Mouse (Mus musculus) forebrain, embryonic 14.5 days (tissue): ENCODE measurements around the gene Nploc4. TPM values are rescaled to one million over a fixed set of nuclear protein-coding genes. Genes with fewer than 3 reads are reported as not detected.
"Not testable (repeated sequence)": the region's sequence is repeated elsewhere in the genome, so short reads cannot be mapped to it uniquely, and the experiment has no call there.

Experiments used
- ATAC-seq: fragments of 200-750 bp; cut with Nextera tagmentation; 2 replicates; pipeline ENCODE4 v1.8.0; 2017; ENCODE audit warnings: mild to moderate bottlenecking, moderate library complexity
- DNase-seq: peaks from one replicate; pipeline ENCODE4 v3.0.0-alpha.2; 2015; ENCODE audit warnings: low spot score
- H3K27ac ChIP-seq: fragments of 300-500 bp; sonication (generic); 2 replicates; pipeline ENCODE4 v1.5.1; 2014; ENCODE audit warnings: low read depth, mild to moderate bottlenecking, control low read depth, low read length, moderate library complexity
- H3K27me3 ChIP-seq: fragments of 300-500 bp; sonication (generic); replicated peaks from 2 replicates; pipeline ENCODE4 v1.6.1; 2014; ENCODE audit warnings: low read length, control low read depth, mixed read lengths; ENCODE audit not compliant: control insufficient read depth, insufficient read depth
- H3K36me3 ChIP-seq: fragments of 300-500 bp; sonication (generic); 2 replicates; pipeline ENCODE4 v1.6.1; 2014; ENCODE audit warnings: low read length, control low read depth; ENCODE audit not compliant: control insufficient read depth, insufficient read depth
- H3K4me1 ChIP-seq: fragments of 300-500 bp; sonication (generic); 2 replicates; pipeline ENCODE4 v1.6.1; 2014; ENCODE audit warnings: antibody characterized with exemption, low read length, control low read depth; ENCODE audit not compliant: control insufficient read depth, insufficient read depth
- H3K4me2 ChIP-seq: fragments of 300-500 bp; sonication (generic); 2 replicates; pipeline ENCODE4 v1.6.1; 2014; ENCODE audit warnings: mild to moderate bottlenecking, control low read depth, low read length
- H3K4me3 ChIP-seq: fragments of 300-500 bp; sonication (generic); 2 replicates; pipeline ENCODE4 v1.5.1; 2014; ENCODE audit warnings: low read depth, low read length, control low read depth
- H3K9ac ChIP-seq: fragments of 300-500 bp; sonication (generic); 2 replicates; pipeline ENCODE4 v1.6.1; 2014; ENCODE audit warnings: mild to moderate bottlenecking, low read length, control low read depth, moderate library complexity
- H3K9me3 ChIP-seq: fragments of 300-500 bp; sonication (generic); replicated peaks from 2 replicates; pipeline ENCODE4 v1.6.1; 2016; ENCODE audit warnings: low read length, control low read depth, mixed read lengths; ENCODE audit not compliant: control insufficient read depth
- WGBS: fragments of 180-500 bp; shearing (Covaris S2); extraction: QIAGEN DNeasy Blood & Tissue Kit; methylation state at CpG from one replicate; pipeline ENCODE4 v1.1.7; 2014; 5-methylcytosine and 5-hydroxymethylcytosine counted together
- polyA plus RNA-seq: library from polyadenylated mRNA; unstranded; fragments of >200 nt; fragmentation: Nextera tagmentation; extraction: Ambion mirVana; gene quantifications from 2 replicates; pipeline ENCODE4 v1.2.1, GENCODE M21; 2014

Nploc4 gene
- polyA plus RNA-seq, 1 experiment from 2014 or later = 29.9 TPM

GRCm38 (mm10) chr11:120422651-120423568 is 14.6 kb downstream of the Nploc4 start:
- no peak for ATAC-seq
- no peak overlapping the region for H3K4me3 ChIP-seq
- no peak for DNase-seq
- no peak overlapping the region for H3K9ac ChIP-seq
- H3K27me3 ChIP-seq = no peaks in the 10 kb centered on the region
- no peak overlapping the region for H3K27ac ChIP-seq
- 92% methylated on average over 13 of the region's 13 CpGs for WGBS
- H3K9me3 ChIP-seq = no peaks in the 10 kb centered on the region
- no peaks in the 10 kb centered on the region for H3K4me1 ChIP-seq
- H3K36me3 ChIP-seq = peaks cover 82% of the 10 kb centered on the region
- H3K4me2 ChIP-seq = no peak overlapping the region

GRCm38 (mm10) chr11:120418592-120418991 is 18.9 kb downstream of the Nploc4 start:
- no peak overlapping the region for H3K27ac ChIP-seq
- DNase-seq = no peak
- no peak overlapping the region for H3K4me3 ChIP-seq
- 94% methylated on average over 1 of the region's 1 CpGs for WGBS
- no peak overlapping the region for H3K4me2 ChIP-seq
- ATAC-seq = no peak
- H3K27me3 ChIP-seq = no peaks in the 10 kb centered on the region
- no peaks in the 10 kb centered on the region for H3K9me3 ChIP-seq
- H3K36me3 ChIP-seq = peaks cover 79% of the 10 kb centered on the region
- H3K9ac ChIP-seq = no peak overlapping the region
- no peaks in the 10 kb centered on the region for H3K4me1 ChIP-seq

GRCm38 (mm10) chr11:120417852-120418251 is 19.7 kb downstream of the Nploc4 start:
- ATAC-seq (no peak), DNase-seq (no peak)
- Histone ChIP-seq H3K9me3 (no peaks in the 10 kb centered on the region), H3K4me1 (no peaks in the 10 kb centered on the region), H3K4me3 (no peak overlapping the region), H3K27ac (no peak overlapping the region), H3K4me2 (no peak overlapping the region), H3K9ac (no peak overlapping the region), H3K27me3 (no peaks in the 10 kb centered on the region), H3K36me3 (peaks cover 82% of the 10 kb centered on the region)
- WGBS = 93% methylated on average over 7 of the region's 7 CpGs

- not testable (repeated sequence) for H3K27ac ChIP-seq, H3K27me3 ChIP-seq, H3K9ac ChIP-seq, H3K9me3 ChIP-seq, H3K4me2 ChIP-seq, ATAC-seq, H3K4me3 ChIP-seq, DNase-seq, H3K4me1 ChIP-seq
- WGBS = 98% methylated on average over 7 of the region's 10 CpGs
- peaks cover 87% of the 10 kb centered on the region for H3K36me3 ChIP-seq
These were observed 23.9 kb downstream of the Nploc4 start for GRCm38 (mm10) chr11:120413621-120414020.

GRCm38 (mm10) chr11:120406445-120406844 is 31.1 kb downstream of the Nploc4 start:
- no peaks in the 10 kb centered on the region for H3K27me3 ChIP-seq
- H3K4me2 ChIP-seq = no peak overlapping the region
- no peaks in the 10 kb centered on the region for H3K4me1 ChIP-seq
- no peak overlapping the region for H3K9ac ChIP-seq
- WGBS = 88% methylated on average over 1 of the region's 1 CpGs
- no peak overlapping the region for H3K4me3 ChIP-seq
- ATAC-seq (no peak), DNase-seq (no peak)
- no peaks in the 10 kb centered on the region for H3K9me3 ChIP-seq
- H3K36me3 ChIP-seq = peaks cover 85% of the 10 kb centered on the region
- H3K27ac ChIP-seq = no peak overlapping the region

- no peaks in the 10 kb centered on the region for H3K4me1 ChIP-seq
- 92% methylated on average over 3 of the region's 3 CpGs for whole genome bisulfite sequencing
- DNase-seq (no peak), ATAC-seq (no peak)
- no peak overlapping the region for H3K9ac ChIP-seq
- H3K27ac ChIP-seq = no peak overlapping the region
- H3K9me3 ChIP-seq = no peaks in the 10 kb centered on the region
- H3K36me3 ChIP-seq = peaks cover 85% of the 10 kb centered on the region
- H3K4me3 ChIP-seq = no peak overlapping the region
- H3K4me2 ChIP-seq = no peak overlapping the region
- H3K27me3 ChIP-seq = no peaks in the 10 kb centered on the region
These were observed 31.6 kb downstream of the Nploc4 start for GRCm38 (mm10) chr11:120405867-120406266.

- 97% methylated on average over 1 of the region's 1 CpGs for whole genome bisulfite sequencing
- Histone ChIP-seq H3K9me3 (no peaks in the 10 kb centered on the region), H3K9ac (no peak overlapping the region), H3K27me3 (no peaks in the 10 kb centered on the region), H3K4me2 (no peak overlapping the region), H3K36me3 (peaks cover 85% of the 10 kb centered on the region), H3K4me3 (no peak overlapping the region), H3K27ac (no peak overlapping the region), H3K4me1 (no peaks in the 10 kb centered on the region)
- no peak for DNase-seq
- no peak for ATAC-seq
These were observed 32.7 kb downstream of the Nploc4 start for GRCm38 (mm10) chr11:120404814-120405213.

- DNase-seq (no peak), ATAC-seq (no peak)
- Histone ChIP-seq H3K36me3 (peaks cover 76% of the 10 kb centered on the region), H3K27me3 (no peaks in the 10 kb centered on the region), H3K4me1 (no peaks in the 10 kb centered on the region), H3K4me3 (no peak overlapping the region), H3K27ac (no peak overlapping the region), H3K9me3 (no peaks in the 10 kb centered on the region), H3K4me2 (no peak overlapping the region), H3K9ac (no peak overlapping the region)
- 100% methylated on average over 2 of the region's 2 CpGs for WGBS
These were observed 38.2 kb downstream of the Nploc4 start for GRCm38 (mm10) chr11:120399319-120399718.

GRCm38 (mm10) chr11:120397602-120398001 is 39.9 kb downstream of the Nploc4 start:
- ATAC-seq = no peak
- no peaks in the 10 kb centered on the region for H3K27me3 ChIP-seq
- H3K27ac ChIP-seq = no peak overlapping the region
- H3K9me3 ChIP-seq = no peaks in the 10 kb centered on the region
- peaks cover 78% of the 10 kb centered on the region for H3K36me3 ChIP-seq
- no peak overlapping the region for H3K9ac ChIP-seq
- no peaks in the 10 kb centered on the region for H3K4me1 ChIP-seq
- no peak overlapping the region for H3K4me3 ChIP-seq
- WGBS = 88% methylated on average over 2 of the region's 2 CpGs
- no peak for DNase-seq
- H3K4me2 ChIP-seq = no peak overlapping the region
